Mouse (Mus musculus) intestine, embryonic 15.5 days (tissue): Measurements from ENCODE around the gene Aicda. TPM values are rescaled to one million over a fixed set of nuclear protein-coding genes. Genes with fewer than 3 reads are reported as not detected.
A peak's percentile ranks its signal among the peaks of the same experiment; 100 is the strongest.

Experiments
- ATAC-seq: fragments of 200-750 bp; cut with Nextera tagmentation; 2 replicates; pipeline ENCODE4 v1.8.0; 2017; ENCODE audit warnings: moderate TSS enrichment, moderate library complexity
- H3K27ac ChIP-seq: fragments of 300-500 bp; sonication (generic); 2 replicates; pipeline ENCODE4 v1.5.1; 2015; ENCODE audit warnings: mild to moderate bottlenecking, inconsistent platforms
- H3K27me3 ChIP-seq: fragments of 300-500 bp; sonication (generic); replicated peaks from 2 replicates; pipeline ENCODE4 v1.6.1; 2015; ENCODE audit warnings: inconsistent platforms
- H3K36me3 ChIP-seq: fragments of 300-500 bp; sonication (generic); 2 replicates; pipeline ENCODE4 v1.6.1; 2015; ENCODE audit warnings: inconsistent platforms
- H3K4me1 ChIP-seq: fragments of 300-500 bp; sonication (generic); replicated peaks from 2 replicates; pipeline ENCODE4 v1.6.1; 2015; ENCODE audit warnings: inconsistent platforms
- H3K4me2 ChIP-seq: fragments of 300-500 bp; sonication (generic); replicated peaks from 2 replicates; pipeline ENCODE4 v1.6.1; 2015; ENCODE audit warnings: mild to moderate bottlenecking, inconsistent platforms
- H3K4me3 ChIP-seq: fragments of 300-500 bp; sonication (generic); replicated peaks from 2 replicates; pipeline ENCODE4 v1.5.1; 2015; ENCODE audit warnings: inconsistent platforms
- H3K9ac ChIP-seq: fragments of 300-500 bp; sonication (generic); 2 replicates; pipeline ENCODE4 v1.6.1; 2015; ENCODE audit warnings: inconsistent platforms
- H3K9me3 ChIP-seq: fragments of 300-500 bp; sonication (generic); 2 replicates; pipeline ENCODE4 v1.6.1; 2016; ENCODE audit warnings: inconsistent platforms
- WGBS: fragments of 180-500 bp; shearing (Covaris S2); methylation state at CpG from one replicate; pipeline ENCODE4 v1.1.7; 2015; 5-methylcytosine and 5-hydroxymethylcytosine counted together
- polyA plus RNA-seq: library from polyadenylated mRNA; unstranded; fragments of >200 nt; fragmentation: Nextera tagmentation; extraction: Ambion mirVana; gene quantifications from 2 replicates; pipeline ENCODE4 v1.2.1, GENCODE M21; 2015

The Aicda gene
- polyA plus RNA-seq, 1 experiment from 2014 or later, result not detected

- Histone ChIP-seq H3K9me3 (no peaks in the 10 kb centered on the region), H3K4me3 (no peak overlapping the region), H3K4me1 (no peaks in the 10 kb centered on the region), H3K27me3 (no peaks in the 10 kb centered on the region), H3K9ac (no peak overlapping the region), H3K4me2 (no peak overlapping the region), H3K36me3 (no peaks in the 10 kb centered on the region), H3K27ac (no peak overlapping the region)
- 92% methylated on average over 11 of the region's 11 CpGs for WGBS
- ATAC-seq, result no peak
Measured at GRCm38 (mm10) chr6:122606661-122607060, 53.1 kb downstream of the Aicda start.

- H3K27ac ChIP-seq, result no peak overlapping the region
- no peak for ATAC-seq
- H3K9ac ChIP-seq, result no peak overlapping the region
Measured at GRCm38 (mm10) chr6:122607700-122608099, 54.1 kb downstream of the Aicda start.

GRCm38 (mm10) chr6:122608434-122609376 is 55.1 kb downstream of the Aicda start:
- H3K27ac ChIP-seq, result no peak overlapping the region
- no peak for ATAC-seq
- no peaks in the 10 kb centered on the region for H3K9me3 ChIP-seq
- H3K9ac ChIP-seq, result no peak overlapping the region
- WGBS, result 78% methylated on average over 10 of the region's 10 CpGs
- no peaks in the 10 kb centered on the region for H3K27me3 ChIP-seq
- H3K4me2 ChIP-seq, result no peak overlapping the region
- no peaks in the 10 kb centered on the region for H3K36me3 ChIP-seq
- H3K4me1 ChIP-seq, result no peaks in the 10 kb centered on the region
- H3K4me3 ChIP-seq, result no peak overlapping the region

More at GRCm38 (mm10) chr6:122607700-122608099, 54.1 kb downstream of the Aicda start:
- H3K4me2 ChIP-seq, result no peak overlapping the region
- no peaks in the 10 kb centered on the region for H3K27me3 ChIP-seq
- 91% methylated on average over 12 of the region's 12 CpGs for WGBS
- no peaks in the 10 kb centered on the region for H3K4me1 ChIP-seq
- no peak overlapping the region for H3K4me3 ChIP-seq
- H3K36me3 ChIP-seq, result no peaks in the 10 kb centered on the region
- no peaks in the 10 kb centered on the region for H3K9me3 ChIP-seq

- Histone ChIP-seq H3K9ac (no peak overlapping the region), H3K27ac (no peak overlapping the region), H3K36me3 (no peaks in the 10 kb centered on the region), H3K4me1 (no peaks in the 10 kb centered on the region), H3K27me3 (no peaks in the 10 kb centered on the region), H3K9me3 (no peaks in the 10 kb centered on the region), H3K4me3 (no peak overlapping the region), H3K4me2 (no peak overlapping the region)
- no peak for ATAC-seq
- 53% methylated on average over 9 of the region's 9 CpGs for WGBS
Measured at GRCm38 (mm10) chr6:122609377-122609728, 55.8 kb downstream of the Aicda start.

- Histone ChIP-seq H3K4me2 (no peak within 1 kb of the TSS), H3K4me1 (no peaks in the 10 kb centered on the region), H3K36me3 (no peaks in the 10 kb centered on the region), H3K9ac (no peak within 1 kb of the TSS), H3K4me3 (no peak within 1 kb of the TSS), H3K9me3 (no peaks in the 10 kb centered on the region), H3K27ac (no peak within 1 kb of the TSS), H3K27me3 (no peaks in the 10 kb centered on the region)
- ATAC-seq, result 0 out of 2 replicates have a peak, but pooled peaks have one; percentile 64
- WGBS, result 49% methylated on average over 14 of the region's 14 CpGs
Measured at GRCm38 (mm10) chr6:122609771-122610170, 56.2 kb downstream of the Aicda start, which contains the start of gene Gdf3. TSS of gene Gdf3 (minus strand) at chr6:122610087.

- Histone ChIP-seq H3K27ac (no peak overlapping the region), H3K9ac (no peak overlapping the region), H3K36me3 (no peaks in the 10 kb centered on the region), H3K4me3 (no peak overlapping the region), H3K4me1 (no peaks in the 10 kb centered on the region), H3K4me2 (no peak overlapping the region), H3K27me3 (no peaks in the 10 kb centered on the region), H3K9me3 (no peaks in the 10 kb centered on the region)
- 76% methylated on average over 4 of the region's 4 CpGs for WGBS
- ATAC-seq, result no peak
Measured at GRCm38 (mm10) chr6:122612426-122612825, 58.8 kb downstream of the Aicda start.

Other genes with a start within 250 kb of the Aicda start
- 132 and 134 TPM in 2 replicates for gene M6pr, start 245.1 kb upstream of the Aicda start, polyA plus RNA-seq
- gene Phc1, start 213.2 kb upstream of the Aicda start, polyA plus RNA-seq, result 9.3 and 10.1 TPM in 2 replicates
- gene Rimklb, start 55.0 kb upstream of the Aicda start, polyA plus RNA-seq, result 6.4 and 6.9 TPM in 2 replicates
- gene Mfap5, start 48.0 kb upstream of the Aicda start, polyA plus RNA-seq, result 8.8 and 9.9 TPM in 2 replicates
- 6.3 and 7.6 TPM in 2 replicates for gene Apobec1, start 48.6 kb downstream of the Aicda start, polyA plus RNA-seq
- gene Gdf3, start 56.3 kb downstream of the Aicda start, polyA plus RNA-seq, result 0.10 and 0.18 TPM in 2 replicates
- gene Dppa3, start 72.6 kb downstream of the Aicda start, polyA plus RNA-seq, result not detected in 2 replicates
- gene Nanog, start 153.7 kb downstream of the Aicda start, polyA plus RNA-seq, result 0.20 and 0.21 TPM in 2 replicates
- 11.3 and 13.4 TPM in 2 replicates for gene Slc2a3, start 247.8 kb downstream of the Aicda start, polyA plus RNA-seq